In genomic region chr5:130320485-130320884, GRCm38 (mm10) we compare ENCODE assay signal across 9 mouse cellular contexts. TPM values are rescaled to one million over a fixed set of nuclear protein-coding genes. Genes with fewer than 3 reads are reported as not detected.
DNase-seq lines count a peak whose midpoint lies in the region; ATAC-seq and TF ChIP-seq lines count a peak whose summit lies in the region.
"Had no signal": no experiment of that assay in that cellular context is flagged by ENCODE, and none has a peak within 500 bp of the region (broad histone marks: within the 10 kb centered on the region; RNA-seq: fewer than 3 reads in every experiment).

No protein-coding gene starts in this region.

- H3K9ac ChIP-seq in embryonic facial prominence, embryonic 14.5 days (ENCODE audit: low read depth, low read length): no peak overlapping the region
- H3K9ac ChIP-seq in liver, embryonic 14.5 days (replicated peaks): no peak overlapping the region
- H3K9ac ChIP-seq: neural tube, embryonic 13.5 days had no signal

- no peak for DNase-seq in left cerebral cortex, adult 2 months (ENCODE audit: extremely low spot score in 1 of 2, low spot score in 2 of 2)
- DNase-seq in left cerebral cortex, adult 11 months (ENCODE audit: low spot score): no peak
- DNase-seq in adrenal gland, postnatal 36 days: peak; percentile 44 to 69
- peak; percentile 47 for DNase-seq in embryonic facial prominence, embryonic 14.5 days (ENCODE audit: low spot score)
- no peak for DNase-seq in liver, embryonic 14.5 days (ENCODE audit: low read depth in 3 of 3, low spot score in 3 of 3)
- DNase-seq in gastrocnemius, adult 18-20 months (ENCODE audit: low spot score): no peak
- DNase-seq in T-cell, adult 2 months (ENCODE audit: low spot score): no peak
- no peak for DNase-seq in thymus, postnatal 0 days (ENCODE audit: low spot score)

- 0 out of 2 replicates have a peak, but pooled peaks have one; percentile 18 for ATAC-seq in embryonic facial prominence, embryonic 14.5 days (ENCODE audit: low read depth)
- ATAC-seq in liver, embryonic 14.5 days (ENCODE audit: insufficient read depth): no peak

- H3K9me3 ChIP-seq in embryonic facial prominence, embryonic 14.5 days (ENCODE audit: control insufficient read depth, low read length): peaks cover 7% of the 10 kb centered on the region; the same call in 1 of the 2 replicates
- H3K9me3 ChIP-seq in liver, embryonic 14.5 days (ENCODE audit: control insufficient read depth, low read length): no peaks in the 10 kb centered on the region

- TF ChIP-seq CTCF in left cerebral cortex, adult 2 months (IDR thresholded peaks at IDR 0.05): peak; percentile 60
- TF ChIP-seq CTCF in liver, embryonic 14.5 days (IDR thresholded peaks at IDR 0.05; ENCODE audit: low read depth): peak; percentile 38

- H3K4me1 ChIP-seq in embryonic facial prominence, embryonic 14.5 days (ENCODE audit: control insufficient read depth, insufficient read depth, low read length): no peaks in the 10 kb centered on the region
- H3K4me1 ChIP-seq in liver, embryonic 14.5 days (replicated peaks; ENCODE audit: control insufficient read depth in 2 of 2, insufficient read depth in 2 of 2, low read length in 1 of 2): no peaks in the 10 kb centered on the region

- no peaks in the 10 kb centered on the region for H3K27me3 ChIP-seq in embryonic facial prominence, embryonic 14.5 days (replicated peaks; ENCODE audit: control insufficient read depth, insufficient read depth, low read length)
- no peaks in the 10 kb centered on the region for H3K27me3 ChIP-seq in liver, embryonic 14.5 days (ENCODE audit: control insufficient read depth, insufficient read depth, low read length)
- H3K27me3 ChIP-seq: neural tube, embryonic 13.5 days had no signal

- TF ChIP-seq EP300 in liver, embryonic 14.5 days (IDR thresholded peaks at IDR 0.05; ENCODE audit: low read depth): no peak

- no peak overlapping the region for H3K4me3 ChIP-seq in left cerebral cortex, adult 2 months
- H3K4me3 ChIP-seq in embryonic facial prominence, embryonic 14.5 days (ENCODE audit: low read depth, low read length): no peak overlapping the region
- no peak overlapping the region for H3K4me3 ChIP-seq in liver, embryonic 14.5 days (ENCODE audit: insufficient read depth in 1 of 2, low read depth in 2 of 2, low read length in 2 of 2)
- H3K4me3 ChIP-seq: neural tube, embryonic 13.5 days had no signal

- intact Hi-C loops in left cerebral cortex, adult 2 months (cut with DNase I): loop anchor here (1.0 kb wide), 1 partner anchor 533 kb away; no protein-coding TSS in a partner anchor

- peaks cover 9% of the 10 kb centered on the region for H3K36me3 ChIP-seq in embryonic facial prominence, embryonic 14.5 days (ENCODE audit: control insufficient read depth, insufficient read depth, low read length)
- H3K36me3 ChIP-seq in liver, embryonic 14.5 days (replicated peaks; ENCODE audit: control insufficient read depth, insufficient read depth, low read depth): peaks cover under 1% of the 10 kb centered on the region; the same call in 1 of the 2 replicates

- H3K4me2 ChIP-seq in embryonic facial prominence, embryonic 14.5 days (ENCODE audit: low read depth, low read length): no peak overlapping the region
- H3K4me2 ChIP-seq in liver, embryonic 14.5 days (ENCODE audit: low read depth): no peak overlapping the region
- H3K4me2 ChIP-seq: neural tube, embryonic 13.5 days had no signal

- H3K27ac ChIP-seq in left cerebral cortex, adult 2 months: no peak overlapping the region
- no peak overlapping the region for H3K27ac ChIP-seq in embryonic facial prominence, embryonic 14.5 days (replicated peaks; ENCODE audit: low read depth, low read length)
- H3K27ac ChIP-seq in liver, embryonic 14.5 days: no peak overlapping the region
- H3K27ac ChIP-seq: neural tube, embryonic 13.5 days had no signal

- 68% methylated on average over 3 of the region's 3 CpGs for WGBS in embryonic facial prominence, embryonic 14.5 days
- WGBS in liver, embryonic 14.5 days (ENCODE audit: insufficient replicate concordance): 62% methylated on average over 3 of the region's 3 CpGs

RNA-seq across cellular contexts. Expression of gene Caln1, which starts 48.8 kb away (rescaled TPM):
- total RNA-seq in left cerebral cortex, adult 2 months (2021): 100 to 1,000 TPM; 116 to 124 TPM
- total RNA-seq in adrenal gland, postnatal 36 days (2021): 10 to 100 TPM; 35.2 to 55.2 TPM
- polyA plus RNA-seq in embryonic facial prominence, embryonic 14.5 days (2014; fragmentation: Nextera tagmentation; extraction: Ambion mirVana): 1.3 and 2.2 TPM in 2 replicates
- polyA plus RNA-seq in liver, embryonic 14.5 days (2012; rRNA removed): not detected in 2 replicates
- not detected in 2 replicates for polyA plus RNA-seq in liver, embryonic 14.5 days (2014; fragmentation: Nextera tagmentation; extraction: Ambion mirVana)
- not detected for total RNA-seq in gastrocnemius, adult 18-20 months (2021)
- polyA plus RNA-seq in thymus, postnatal 0 days (2015; fragmentation: Nextera tagmentation; extraction: Ambion mirVana): 0.13 TPM in 1 of 2 replicates, not detected in the other

Comparison
In these comparisons a context has a peak if more than half of its experiments do, and no peak if none do; other contexts are left out.
1. DNase-seq: peak in adrenal gland, postnatal 36 days (2 of 2) and embryonic facial prominence, embryonic 14.5 days (single experiment); none in left cerebral cortex, adult 2 months (0 of 2), left cerebral cortex, adult 11 months (single experiment), liver, embryonic 14.5 days (0 of 3), gastrocnemius, adult 18-20 months (single experiment), T-cell, adult 2 months (single experiment) and thymus, postnatal 0 days (single experiment).
2. RNA of gene Caln1, which starts 48.8 kb away (total RNA-seq): 116 to 124 TPM in left cerebral cortex, adult 2 months and 35.2 to 55.2 TPM in adrenal gland, postnatal 36 days; not detected in gastrocnemius, adult 18-20 months; every median in the first group is over 10 times any median in the second.